Mouse (Mus musculus) Patski (cell line): ENCODE results near the gene Myo6. TPM values are rescaled to one million over a fixed set of nuclear protein-coding genes. Genes with fewer than 3 reads are reported as not detected.

Source experiments
- ATAC-seq: fragments of 100-300 bp; one replicate; pipeline ENCODE4 v1.8.0; 2021
- CTCF ChIA-PET: fragments of 350-600 bp; sonication (Branson Sonifier 250); formaldehyde crosslinking; loops from one replicate; lab custom pipeline; 2022; ENCODE audit warnings: inconsistent platforms; lab: Charles Lee
- POLR2A ChIA-PET: fragments of 350-600 bp; sonication (Branson Sonifier 250); formaldehyde crosslinking; loops from one replicate; lab custom pipeline; 2022; ENCODE audit warnings: antibody characterized with exemption, inconsistent platforms; lab: Charles Lee
- DNase-seq: peaks from one replicate; pipeline ENCODE4 v3.0.0-alpha.2; 2011; ENCODE audit warnings: low read depth, low spot score
- H3K27me3 ChIP-seq: fragments of 371-371 bp; one replicate; pipeline ENCODE4 v1.5.1; 2021
- CTCF ChIP-seq: fragments of 100-300 bp; IDR thresholded peaks from one replicate; pipeline ENCODE4 v1.5.1; 2021
- in situ Hi-C: fragments of 300-500 bp; cut with MboI; formaldehyde crosslinking; loops from 3 replicates; pipeline ENCODE4 v1.11.1; 2018; ENCODE audit warnings: low pct_unique_long_range_greater_than_20kb, mixed read lengths
- polyA plus RNA-seq: library from polyadenylated mRNA; unstranded; gene quantifications from one replicate; pipeline ENCODE4 v1.2.3, GENCODE M21; 2021

Myo6 gene
- polyA plus RNA-seq, 1 experiment from 2014 or later: 108 TPM

- CTCF ChIA-PET: no interaction called here
- POLR2A ChIA-PET: no interaction called here
- no peak for DNase-seq
- no peak for TF ChIP-seq CTCF
- H3K27me3 ChIP-seq: peaks cover 21% of the 10 kb centered on the region
- in situ Hi-C loops: loop anchor here (25.0 kb wide), 1 partner anchor 1293 kb away; the partner anchor contains the start of gene Htr1b
- no peak for ATAC-seq
Measured at GRCm38 (mm10) chr9:80344451-80345000, 179.7 kb downstream of the Myo6 start.

GRCm38 (mm10) chr9:80351295-80351677 lies 186.5 kb downstream of the Myo6 start:
- no peak for DNase-seq
- CTCF ChIA-PET: no interaction called here
- H3K27me3 ChIP-seq: peaks cover 31% of the 10 kb centered on the region
- no peak for TF ChIP-seq CTCF
- in situ Hi-C loops: no loop called here
- POLR2A ChIA-PET: no interaction called here
- ATAC-seq: no peak

GRCm38 (mm10) chr9:80351678-80352331 lies 187.0 kb downstream of the Myo6 start:
- peaks cover 31% of the 10 kb centered on the region for H3K27me3 ChIP-seq
- in situ Hi-C loops: no loop called here
- no peak for TF ChIP-seq CTCF
- ChIA-PET POLR2A (no interaction called here), CTCF (no interaction called here)
- ATAC-seq: no peak
- no peak for DNase-seq

- ATAC-seq: no peak
- peaks cover 10% of the 10 kb centered on the region for H3K27me3 ChIP-seq
- TF ChIP-seq CTCF: no peak
- POLR2A ChIA-PET: no interaction called here
- no peak for DNase-seq
- in situ Hi-C loops: no loop called here
- CTCF ChIA-PET: no interaction called here
Measured at GRCm38 (mm10) chr9:80360063-80360462, 195.2 kb downstream of the Myo6 start.

Other genes with a start within 250 kb of the Myo6 start
- not detected for gene Filip1, start 152.2 kb upstream of the Myo6 start, polyA plus RNA-seq
- 120 TPM for gene Senp6, start 98.1 kb upstream of the Myo6 start, polyA plus RNA-seq